Mouse (Mus musculus) hindbrain, embryonic 11.5 days (tissue): ENCODE data around the gene Tsga10ip. TPM values are rescaled to one million over a fixed set of nuclear protein-coding genes. Genes with fewer than 3 reads are reported as not detected.

Source experiments
- ATAC-seq: fragments of 200-750 bp; cut with Nextera tagmentation; 2 replicates; pipeline ENCODE4 v1.8.0; 2017; ENCODE audit warnings: mild to moderate bottlenecking, moderate TSS enrichment, moderate library complexity; ENCODE audit not compliant: low FRiP score
- DNase-seq: peaks from one replicate; pipeline ENCODE4 v3.0.0-alpha.2; 2015; ENCODE audit warnings: low spot score
- H3K27ac ChIP-seq: fragments of 300-500 bp; sonication (generic); 2 replicates; pipeline ENCODE4 v1.5.1; 2014; ENCODE audit warnings: mild to moderate bottlenecking, low read depth, low read length
- H3K27me3 ChIP-seq: fragments of 300-500 bp; sonication (generic); 2 replicates; pipeline ENCODE4 v1.6.1; 2014; ENCODE audit warnings: mild to moderate bottlenecking, low read length, moderate library complexity, mixed read lengths; ENCODE audit not compliant: control insufficient read depth, insufficient read depth
- H3K36me3 ChIP-seq: fragments of 300-500 bp; sonication (generic); 2 replicates; pipeline ENCODE4 v1.6.1; 2014; ENCODE audit warnings: mild to moderate bottlenecking, low read length, moderate library complexity, mixed read lengths; ENCODE audit not compliant: control insufficient read depth, insufficient read depth
- H3K4me1 ChIP-seq: fragments of 300-500 bp; sonication (generic); replicated peaks from 2 replicates; pipeline ENCODE4 v1.6.1; 2014; ENCODE audit warnings: low read length, mixed read lengths; ENCODE audit not compliant: control insufficient read depth, insufficient read depth
- H3K4me2 ChIP-seq: fragments of 300-500 bp; sonication (generic); replicated peaks from 2 replicates; pipeline ENCODE4 v1.6.1; 2014; ENCODE audit warnings: mild to moderate bottlenecking, low read depth, low read length
- H3K4me3 ChIP-seq: fragments of 300-500 bp; sonication (generic); 2 replicates; pipeline ENCODE4 v1.5.1; 2014; ENCODE audit warnings: low read depth, low read length
- H3K9ac ChIP-seq: fragments of 300-500 bp; sonication (generic); 2 replicates; pipeline ENCODE4 v1.6.1; 2014; ENCODE audit warnings: low read depth, low read length
- H3K9me3 ChIP-seq: fragments of 300-500 bp; sonication (generic); 2 replicates; pipeline ENCODE4 v1.6.1; 2016; ENCODE audit warnings: low read length; ENCODE audit not compliant: control insufficient read depth
- WGBS: fragments of 180-500 bp; shearing (Covaris S2); extraction: QIAGEN DNeasy Blood & Tissue Kit; methylation state at CpG from one replicate; pipeline ENCODE4 v1.1.7; 2014; 5-methylcytosine and 5-hydroxymethylcytosine counted together
- polyA plus RNA-seq: library from polyadenylated mRNA; unstranded; fragments of >200 nt; fragmentation: Nextera tagmentation; extraction: Ambion mirVana; gene quantifications from 2 replicates; pipeline ENCODE4 v1.2.1, GENCODE M21; 2014

Gene Tsga10ip
- polyA plus RNA-seq, 1 experiment from 2014 or later = 0.54 TPM

GRCm38 (mm10) chr19:5348526-5349501, 53.5 kb downstream of the Tsga10ip start:
- Histone ChIP-seq H3K4me3 (peak overlapping the region; percentile 30), H3K36me3 (no peaks in the 10 kb centered on the region), H3K27ac (no peak overlapping the region), H3K4me1 (peaks cover 5% of the 10 kb centered on the region; the same call in 1 of the 2 replicates), H3K9ac (peak overlapping the region; percentile 45), H3K27me3 (no peaks in the 10 kb centered on the region), H3K9me3 (no peaks in the 10 kb centered on the region), H3K4me2 (peak overlapping the region; percentile 75)
- 8% methylated on average over 34 of the region's 34 CpGs for WGBS
- DNase-seq (peak; percentile 45), ATAC-seq (no peak)

- H3K27me3 ChIP-seq = no peaks in the 10 kb centered on the region
- H3K4me3 ChIP-seq = no peak overlapping the region
- H3K27ac ChIP-seq = no peak overlapping the region
- ATAC-seq (no peak), DNase-seq (no peak)
- no peak overlapping the region for H3K4me2 ChIP-seq
- H3K4me1 ChIP-seq = peaks cover 5% of the 10 kb centered on the region; the same call in 1 of the 2 replicates
- H3K36me3 ChIP-seq = no peaks in the 10 kb centered on the region
- no peaks in the 10 kb centered on the region for H3K9me3 ChIP-seq
- 73% methylated on average over 6 of the region's 6 CpGs for WGBS
- no peak overlapping the region for H3K9ac ChIP-seq
Observed at GRCm38 (mm10) chr19:5348064-5348463, 54.3 kb downstream of the Tsga10ip start.

GRCm38 (mm10) chr19:5345297-5346131, 56.8 kb downstream of the Tsga10ip start:
- Histone ChIP-seq H3K9me3 (no peaks in the 10 kb centered on the region), H3K27ac (no peak overlapping the region), H3K4me2 (no peak overlapping the region), H3K4me3 (no peak overlapping the region), H3K9ac (no peak overlapping the region), H3K27me3 (no peaks in the 10 kb centered on the region), H3K4me1 (peaks cover 5% of the 10 kb centered on the region; the same call in 1 of the 2 replicates), H3K36me3 (no peaks in the 10 kb centered on the region)
- ATAC-seq (no peak), DNase-seq (no peak)
- WGBS = 82% methylated on average over 6 of the region's 6 CpGs

GRCm38 (mm10) chr19:5341360-5341759, 61.0 kb downstream of the Tsga10ip start:
- no peak overlapping the region for H3K9ac ChIP-seq
- no peak overlapping the region for H3K4me3 ChIP-seq
- DNase-seq (no peak), ATAC-seq (no peak)
- H3K27me3 ChIP-seq = no peaks in the 10 kb centered on the region
- no peaks in the 10 kb centered on the region for H3K9me3 ChIP-seq
- no peak overlapping the region for H3K27ac ChIP-seq
- WGBS = 80% methylated on average over 7 of the region's 7 CpGs
- no peak overlapping the region for H3K4me2 ChIP-seq
- H3K4me1 ChIP-seq = no peaks in the 10 kb centered on the region
- H3K36me3 ChIP-seq = no peaks in the 10 kb centered on the region

Other genes with a start within 250 kb of the Tsga10ip start
- gene Pacs1, start 129.4 kb downstream of the Tsga10ip start, polyA plus RNA-seq = 23.2 and 23.4 TPM in 2 replicates
- 385 and 404 TPM in 2 replicates for gene Sf3b2, start 107.1 kb downstream of the Tsga10ip start, polyA plus RNA-seq
- gene Gal3st3, start 104.2 kb downstream of the Tsga10ip start, polyA plus RNA-seq = 14.0 and 14.6 TPM in 2 replicates
- gene Catsper1, start 66.8 kb downstream of the Tsga10ip start, polyA plus RNA-seq = not detected in 2 replicates
- 1.7 and 2.3 TPM in 2 replicates for gene Cst6, start 53.0 kb downstream of the Tsga10ip start, polyA plus RNA-seq
- gene Eif1ad, start 35.8 kb downstream of the Tsga10ip start, polyA plus RNA-seq = 73.6 and 76.6 TPM in 2 replicates
- gene Banf1, start 35.4 kb downstream of the Tsga10ip start, polyA plus RNA-seq = 392 and 442 TPM in 2 replicates
- gene Sart1, start 13.8 kb downstream of the Tsga10ip start, polyA plus RNA-seq = 75.2 and 79.2 TPM in 2 replicates
- 182 and 211 TPM in 2 replicates for gene Drap1, start 22.5 kb upstream of the Tsga10ip start, polyA plus RNA-seq
- 33.4 and 35.2 TPM in 2 replicates for gene AI837181, start 22.6 kb upstream of the Tsga10ip start, polyA plus RNA-seq
- 0.13 TPM in 1 of 2 replicates, not detected in the other for gene Fosl1, start 45.0 kb upstream of the Tsga10ip start, polyA plus RNA-seq
- gene Ccdc85b, start 55.4 kb upstream of the Tsga10ip start, polyA plus RNA-seq = 6.6 and 6.9 TPM in 2 replicates
- 103 and 119 TPM in 2 replicates for gene Fibp, start 58.1 kb upstream of the Tsga10ip start, polyA plus RNA-seq
- 3.0 and 4.7 TPM in 2 replicates for gene Ctsw, start 66.0 kb upstream of the Tsga10ip start, polyA plus RNA-seq
- 51.2 and 55.7 TPM in 2 replicates for gene Efemp2, start 71.4 kb upstream of the Tsga10ip start, polyA plus RNA-seq
- gene Mus81, start 85.9 kb upstream of the Tsga10ip start, polyA plus RNA-seq = 38.8 and 44.3 TPM in 2 replicates
- gene Cfl1, start 87.9 kb upstream of the Tsga10ip start, polyA plus RNA-seq = 3,904 and 4,056 TPM in 2 replicates
- 0.34 TPM in 1 of 2 replicates, not detected in the other for gene 1700020D05Rik, start 101.3 kb upstream of the Tsga10ip start, polyA plus RNA-seq
- gene Snx32, start 108.0 kb upstream of the Tsga10ip start, polyA plus RNA-seq = 21.2 and 22.2 TPM in 2 replicates
- gene Ovol1, start 158.1 kb upstream of the Tsga10ip start, polyA plus RNA-seq = 0.40 and 0.52 TPM in 2 replicates
- gene Ap5b1, start 165.5 kb upstream of the Tsga10ip start, polyA plus RNA-seq = 1.4 and 1.5 TPM in 2 replicates
- gene Rnaseh2c, start 199.3 kb upstream of the Tsga10ip start, polyA plus RNA-seq = 143 and 148 TPM in 2 replicates
- gene Kat5, start 207.7 kb upstream of the Tsga10ip start, polyA plus RNA-seq = 36.9 and 39.3 TPM in 2 replicates
- 27.2 and 29.6 TPM in 2 replicates for gene Rela, start 235.0 kb upstream of the Tsga10ip start, polyA plus RNA-seq